Mouse (Mus musculus) MEL (cell line): Measurements from ENCODE around the gene Map2k1.

Source experiments
- CHD1 ChIP-seq: IDR thresholded peaks from 2 replicates; pipeline ENCODE4 v1.6.1; 2012; ENCODE audit warnings: low read depth, mild to moderate bottlenecking, inconsistent platforms, low read length, improper control_type of control experiment
- CTCF ChIP-seq, 3 experiments: IDR thresholded peaks in 2 of 3; conservative IDR thresholded peaks in 1 of 3; 2 replicates each; pipeline ENCODE4 v1.5.1; 2011 to 2012; ENCODE audit warnings: low read length in 3 of 3, low read depth in 2 of 3, mild to moderate bottlenecking in 2 of 3, improper control_type of control experiment in 1 of 3, inconsistent platforms in 1 of 3, mixed read lengths in 1 of 3, moderate library complexity in 1 of 3; ENCODE audit not compliant: control insufficient read depth in 1 of 3, insufficient read depth in 1 of 3, poor library complexity in 1 of 3, severe bottlenecking in 1 of 3
- HCFC1 ChIP-seq: IDR thresholded peaks from 2 replicates; pipeline ENCODE4 v1.6.1; 2012; ENCODE audit warnings: low read depth, mild to moderate bottlenecking, inconsistent platforms, low read length, improper control_type of control experiment, moderate library complexity
- MAFK ChIP-seq: IDR thresholded peaks from 2 replicates; pipeline ENCODE4 v1.6.1; 2011; ENCODE audit warnings: low read depth, mild to moderate bottlenecking, low read length, improper control_type of control experiment, borderline replicate concordance
- MAX ChIP-seq: IDR thresholded peaks from 2 replicates; pipeline ENCODE4 v1.6.1; 2011; ENCODE audit warnings: low read length, improper control_type of control experiment
- POLR2A ChIP-seq, 2 experiments: IDR thresholded peaks; 2 replicates each; pipeline ENCODE4 v1.6.1; 2011 to 2012; ENCODE audit warnings: low read length in 2 of 2, mild to moderate bottlenecking in 2 of 2, control low read depth in 1 of 2, improper control_type of control experiment in 1 of 2, low read depth in 1 of 2, moderate library complexity in 1 of 2; ENCODE audit not compliant: control insufficient read depth in 1 of 2, insufficient read depth in 1 of 2, poor library complexity in 1 of 2
- POLR2AphosphoS5 ChIP-seq: IDR thresholded peaks from 2 replicates; pipeline ENCODE4 v1.6.1; 2012; ENCODE audit warnings: low read depth, borderline replicate concordance, mild to moderate bottlenecking, inconsistent platforms, low read length, moderate library complexity, mixed read lengths
- ZNF384 ChIP-seq: IDR thresholded peaks from 2 replicates; pipeline ENCODE4 v1.6.1; 2012; ENCODE audit warnings: low read depth, mild to moderate bottlenecking, inconsistent platforms, low read length, improper control_type of control experiment

- peak; percentile 37 to 79 (median 68); a peak in 5 of 6 replicates for TF ChIP-seq CTCF (IDR thresholded peaks at IDR 0.05 in 2 of 3, conservative IDR thresholded peaks at IDR 0.05 in 1 of 3; ENCODE audit: control insufficient read depth in 1 of 3, insufficient read depth in 1 of 3, low read depth in 2 of 3, low read length in 3 of 3, poor library complexity in 1 of 3, severe bottlenecking in 1 of 3)
- TF ChIP-seq POLR2A (IDR thresholded peaks at IDR 0.05; ENCODE audit: control insufficient read depth in 1 of 2, insufficient read depth in 1 of 2, low read depth in 1 of 2, low read length in 2 of 2, poor library complexity in 1 of 2) = peak; percentile 95 to 99
- TF ChIP-seq HCFC1 = peak; percentile 79
- TF ChIP-seq CHD1 = peak; percentile 19; the same call in 1 of the 2 replicates
- TF ChIP-seq MAFK = no peak
- peak; percentile 27; the same call in 1 of the 2 replicates for TF ChIP-seq MAX
- no peak for TF ChIP-seq ZNF384
- TF ChIP-seq POLR2AphosphoS5 = no peak
Observed at GRCm38 (mm10) chr9:64253021-64253904, at the start of gene Map2k1.
